Mouse (Mus musculus): ENCODE measurements around the gene BC003965. TPM values are rescaled to one million over a fixed set of nuclear protein-coding genes. Genes with fewer than 3 reads are reported as not detected.

Gene BC003965
- 34.5 and 37.5 TPM in 2 replicates for polyA plus RNA-seq (2015; fragmentation: Nextera tagmentation; extraction: Ambion mirVana)

GRCm38 (mm10) chr17:25184129-25184691 lies at the start of gene BC003965:
Gene BC003965, plus strand, starts transcription at chr17:25184554.

DNA sequence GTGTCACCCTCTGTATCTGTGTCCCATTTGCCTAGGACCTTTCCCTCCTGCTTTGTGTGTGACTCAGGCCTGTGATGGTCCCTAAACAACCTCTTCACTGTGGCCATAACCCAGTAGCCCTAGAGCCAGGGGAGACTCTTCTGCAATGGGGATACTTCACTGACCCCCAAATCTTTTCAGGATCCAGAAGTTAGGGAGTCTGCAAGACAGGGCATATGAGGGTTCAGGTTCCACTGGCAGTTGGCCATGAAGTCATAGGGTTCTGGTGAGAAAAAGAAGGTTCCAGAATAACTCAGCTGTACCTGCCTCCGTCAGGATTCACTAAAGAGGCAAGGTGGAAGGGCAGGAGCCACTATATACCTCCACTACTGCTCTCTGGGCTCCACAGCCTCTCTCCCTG lies 22.2 kb upstream of the BC003965 start, which contains the start of gene Ccdc154:
Gene Ccdc154 (plus strand): TSS at position 301 of the 400 bp plus-strand sequence.

DNA sequence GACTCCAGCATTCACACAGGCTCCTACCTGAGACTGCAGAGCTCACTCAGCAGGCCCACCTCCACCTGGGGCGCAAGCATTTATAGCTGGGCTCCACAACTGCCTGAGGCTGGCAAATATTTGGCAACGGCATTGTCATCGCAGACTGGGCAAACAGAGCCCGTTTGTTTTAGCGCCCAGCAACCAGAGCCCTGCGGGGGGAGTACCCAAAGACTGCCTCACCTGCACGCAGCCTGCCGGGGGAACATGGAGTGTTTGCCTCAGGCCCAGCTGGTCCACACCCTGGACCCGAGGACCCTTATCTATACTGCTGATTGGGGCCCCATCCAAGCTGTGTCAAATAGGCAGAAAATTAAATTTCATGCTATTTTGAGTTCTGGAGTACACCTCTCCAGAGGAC lies 8.9 kb upstream of the BC003965 start, which contains the start of gene Gm38655:
Gene Gm38655 (minus strand): TSS at position 61 of the 400 bp plus-strand sequence.

GRCm38 (mm10) chr17:25188150-25189031 lies 4.0 kb downstream of the BC003965 start, which contains the start of gene Unkl:
Gene Unkl, plus strand, starts transcription at chr17:25188397.

Other genes with a start within 250 kb of the BC003965 start
- gene Mapk8ip3, start 247.6 kb upstream of the BC003965 start, polyA plus RNA-seq (2015; fragmentation: Nextera tagmentation; extraction: Ambion mirVana) = 22.8 and 25.6 TPM in 2 replicates
- gene Jpt2, start 223.9 kb upstream of the BC003965 start, polyA plus RNA-seq (2015; fragmentation: Nextera tagmentation; extraction: Ambion mirVana) = 40.1 and 42.0 TPM in 2 replicates
- 4.4 and 4.6 TPM in 2 replicates for gene Cramp1l, start 168.8 kb upstream of the BC003965 start, polyA plus RNA-seq (2015; fragmentation: Nextera tagmentation; extraction: Ambion mirVana)
- 9.8 and 14.3 TPM in 2 replicates for gene Ift140, start 168.5 kb upstream of the BC003965 start, polyA plus RNA-seq (2015; fragmentation: Nextera tagmentation; extraction: Ambion mirVana)
- 47.0 and 48.5 TPM in 2 replicates for gene Tmem204, start 101.0 kb upstream of the BC003965 start, polyA plus RNA-seq (2015; fragmentation: Nextera tagmentation; extraction: Ambion mirVana)
- 17.3 and 18.1 TPM in 2 replicates for gene Telo2, start 68.6 kb upstream of the BC003965 start, polyA plus RNA-seq (2015; fragmentation: Nextera tagmentation; extraction: Ambion mirVana)
- 0.17 and 0.25 TPM in 2 replicates for gene Ptx4, start 63.8 kb upstream of the BC003965 start, polyA plus RNA-seq (2015; fragmentation: Nextera tagmentation; extraction: Ambion mirVana)
- 11.8 and 20.7 TPM in 2 replicates for gene Clcn7, start 51.2 kb upstream of the BC003965 start, polyA plus RNA-seq (2015; fragmentation: Nextera tagmentation; extraction: Ambion mirVana)
- 0.06 TPM in 1 of 2 replicates, not detected in the other for gene Ccdc154, start 22.1 kb upstream of the BC003965 start, polyA plus RNA-seq (2015; fragmentation: Nextera tagmentation; extraction: Ambion mirVana)
- 0.33 and 0.40 TPM in 2 replicates for gene Gm38655, start 9.1 kb upstream of the BC003965 start, polyA plus RNA-seq (2015; fragmentation: Nextera tagmentation; extraction: Ambion mirVana)
- gene Unkl, start 3.8 kb downstream of the BC003965 start, polyA plus RNA-seq (2015; fragmentation: Nextera tagmentation; extraction: Ambion mirVana) = 6.8 and 7.2 TPM in 2 replicates
- 69.2 and 75.2 TPM in 2 replicates for gene Gnptg, start 55.6 kb downstream of the BC003965 start, polyA plus RNA-seq (2015; fragmentation: Nextera tagmentation; extraction: Ambion mirVana)
- 59.7 and 65.7 TPM in 2 replicates for gene Tsr3, start 55.6 kb downstream of the BC003965 start, polyA plus RNA-seq (2015; fragmentation: Nextera tagmentation; extraction: Ambion mirVana)
- 7.5 and 11.9 TPM in 2 replicates for gene Baiap3, start 71.8 kb downstream of the BC003965 start, polyA plus RNA-seq (2015; fragmentation: Nextera tagmentation; extraction: Ambion mirVana)
- 292 and 391 TPM in 2 replicates for gene Ube2i, start 90.1 kb downstream of the BC003965 start, polyA plus RNA-seq (2015; fragmentation: Nextera tagmentation; extraction: Ambion mirVana)
- 0.44 and 1.4 TPM in 2 replicates for gene Prss34, start 113.8 kb downstream of the BC003965 start, polyA plus RNA-seq (2015; fragmentation: Nextera tagmentation; extraction: Ambion mirVana)
- gene Prss28, start 124.1 kb downstream of the BC003965 start, polyA plus RNA-seq (2015; fragmentation: Nextera tagmentation; extraction: Ambion mirVana) = 0.14 and 0.75 TPM in 2 replicates
- not detected in 2 replicates for gene Prss29, start 134.1 kb downstream of the BC003965 start, polyA plus RNA-seq (2015; fragmentation: Nextera tagmentation; extraction: Ambion mirVana)
- gene Tpsab1, start 161.0 kb downstream of the BC003965 start, polyA plus RNA-seq (2015; fragmentation: Nextera tagmentation; extraction: Ambion mirVana) = 1.0 and 2.1 TPM in 2 replicates
- gene Tpsb2, start 181.8 kb downstream of the BC003965 start, polyA plus RNA-seq (2015; fragmentation: Nextera tagmentation; extraction: Ambion mirVana) = 45.1 and 65.1 TPM in 2 replicates
- gene Tpsg1, start 184.7 kb downstream of the BC003965 start, polyA plus RNA-seq (2015; fragmentation: Nextera tagmentation; extraction: Ambion mirVana) = 0.68 and 1.3 TPM in 2 replicates
- 4.6 and 7.3 TPM in 2 replicates for gene Cacna1h, start 249.2 kb downstream of the BC003965 start, polyA plus RNA-seq (2015; fragmentation: Nextera tagmentation; extraction: Ambion mirVana)

All from adrenal gland, postnatal 0 days (tissue).